Mouse (Mus musculus) c-Kit-positive CD71-negative TER-119-negative erythroid progenitor cells, embryonic 14.5 days (primary cell): ENCODE results near the gene Pgap3.
"Not testable (repeated sequence)": the region's sequence is repeated elsewhere in the genome, so short reads cannot be mapped to it uniquely, and the experiment has no call there.

Source experiments
- DNase-seq: peaks from one replicate; pipeline ENCODE4 v3.0.0-alpha.2; 2013; ENCODE audit warnings: low read depth

Gene Pgap3

DNA sequence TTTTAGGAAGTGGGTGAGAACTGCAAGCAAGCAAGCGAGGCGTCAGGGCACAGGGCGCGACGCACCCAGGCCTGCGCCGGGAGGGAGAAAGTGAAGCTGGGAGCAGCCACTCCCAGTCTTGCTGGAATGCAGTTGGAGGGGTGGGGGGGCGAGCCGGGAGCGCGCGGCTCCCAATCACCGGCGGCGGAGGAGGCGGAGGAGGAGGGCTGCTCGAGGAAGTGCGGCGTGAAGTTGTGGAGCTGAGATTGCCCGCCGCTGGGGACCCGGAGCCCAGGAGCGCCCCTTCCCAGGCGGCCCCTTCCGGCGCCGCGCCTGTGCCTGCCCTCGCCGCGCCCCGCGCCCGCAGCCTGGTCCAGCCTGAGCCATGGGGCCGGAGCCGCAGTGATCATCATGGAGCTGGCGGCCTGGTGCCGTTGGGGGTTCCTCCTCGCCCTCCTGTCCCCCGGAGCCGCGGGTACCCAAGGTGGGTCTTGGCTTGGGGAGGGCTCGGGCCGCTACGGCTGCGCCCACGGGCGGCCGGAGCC lies 12.0 kb upstream of the Pgap3 start, which contains the start of gene Erbb2:
Gene Erbb2, plus strand, starts transcription at position 198 of the 524 bp plus-strand sequence.
- no peak for DNase-seq

DNA sequence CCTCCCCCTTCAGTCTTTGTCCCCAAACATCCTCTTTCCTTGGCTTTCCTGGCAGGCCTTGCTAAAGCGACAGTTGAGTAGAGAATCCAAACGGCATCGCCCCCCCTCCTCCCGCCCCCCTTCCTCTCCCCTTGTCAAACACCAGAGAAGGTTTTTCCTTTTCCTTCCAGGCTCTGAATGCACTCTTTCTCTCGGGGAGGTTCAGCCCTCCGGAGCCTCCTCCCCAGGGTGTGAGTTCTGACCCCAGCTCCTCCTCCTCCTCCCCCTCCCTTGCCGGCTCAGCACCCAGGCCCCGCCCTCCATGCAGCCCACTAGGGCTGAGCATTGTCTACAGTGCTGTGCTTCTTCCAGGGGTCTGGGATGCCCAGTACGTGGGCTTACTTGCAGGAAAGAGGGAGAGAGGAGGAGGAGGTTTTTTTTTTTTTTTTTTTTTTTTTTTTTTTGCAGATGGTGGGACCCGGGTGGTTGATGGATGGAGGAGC lies 9.1 kb upstream of the Pgap3 start:
- no peak for DNase-seq

DNA sequence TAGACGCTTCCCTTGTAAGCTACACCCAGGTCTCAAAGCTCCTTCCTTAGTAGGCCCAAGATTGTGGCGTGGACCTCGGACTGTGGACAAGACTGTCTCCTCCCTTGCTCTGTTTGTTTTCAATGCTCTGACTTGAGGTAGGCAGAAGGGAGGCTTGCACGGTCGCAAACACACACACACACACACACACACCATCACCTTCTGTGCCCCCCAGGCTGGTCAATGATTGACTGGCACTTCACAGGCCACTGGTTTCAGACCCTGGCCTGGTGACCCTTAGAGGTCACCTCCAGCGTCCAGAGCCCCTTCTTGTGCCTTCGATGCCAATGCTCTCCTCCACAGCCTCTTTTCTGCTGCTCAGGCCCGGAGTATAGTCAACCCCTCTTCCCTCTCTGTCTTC lies 8.6 kb upstream of the Pgap3 start:
- DNase-seq: no peak

DNA sequence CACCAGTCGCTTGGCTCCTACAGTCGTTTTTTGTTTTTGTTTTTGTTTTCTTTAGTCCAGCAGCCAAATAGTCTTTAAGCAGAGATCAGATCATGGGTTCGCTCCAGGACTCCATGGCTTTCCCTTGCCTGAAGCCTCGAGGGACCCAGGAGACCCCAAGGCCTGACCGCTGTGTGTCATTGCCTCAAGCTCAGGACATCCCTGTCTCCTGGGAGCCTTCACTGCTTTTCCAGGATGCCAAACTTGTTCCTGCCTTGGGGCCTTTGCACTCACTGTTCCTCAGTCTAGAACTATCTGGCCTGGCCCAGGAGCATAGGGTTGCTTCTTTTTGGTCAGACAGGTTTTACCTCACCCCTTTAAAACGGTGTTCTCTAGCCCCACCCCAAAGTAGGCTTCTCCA lies 6.3 kb upstream of the Pgap3 start:
- no peak for DNase-seq

DNA sequence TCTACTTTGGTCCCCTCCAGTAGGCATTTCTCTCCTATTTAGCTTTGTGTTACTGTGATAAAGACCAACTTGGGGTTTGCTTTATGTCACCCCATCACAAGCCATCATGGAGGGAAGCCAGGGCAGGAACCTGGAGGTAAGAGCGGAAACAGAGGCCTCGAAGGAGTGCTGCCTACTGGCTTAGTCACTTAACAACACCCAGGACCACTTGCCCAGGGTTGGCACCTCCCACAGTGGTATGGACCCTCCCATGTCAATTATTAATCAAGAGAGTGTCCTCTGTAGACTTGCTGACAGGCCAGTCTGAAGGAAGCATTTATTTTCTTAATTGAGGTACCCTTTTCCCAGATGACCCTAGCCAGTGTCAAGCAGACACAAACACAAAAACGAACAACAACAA lies 526 bp upstream of the Pgap3 start:
- no peak for DNase-seq

DNA sequence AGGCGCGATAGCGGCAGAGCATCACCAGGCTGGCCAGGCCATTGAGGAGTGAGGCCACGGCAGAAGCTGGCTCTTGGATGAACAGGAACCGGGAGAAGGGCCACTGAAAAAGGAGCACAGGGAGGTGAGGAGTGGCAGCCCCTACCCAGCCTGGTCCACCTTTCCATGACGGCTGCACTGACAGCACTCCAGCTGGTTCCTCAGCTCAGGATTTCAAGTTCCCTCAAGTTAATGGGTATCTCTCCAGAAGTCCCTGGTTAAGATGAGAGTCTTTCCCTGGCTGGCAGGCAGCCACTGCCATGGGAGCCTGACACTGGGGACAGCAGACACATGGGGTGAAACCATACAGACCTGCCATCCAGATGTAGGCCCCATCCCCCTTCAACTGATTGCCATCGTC lies 2.3 kb downstream of the Pgap3 start:
- DNase-seq: no peak

DNA sequence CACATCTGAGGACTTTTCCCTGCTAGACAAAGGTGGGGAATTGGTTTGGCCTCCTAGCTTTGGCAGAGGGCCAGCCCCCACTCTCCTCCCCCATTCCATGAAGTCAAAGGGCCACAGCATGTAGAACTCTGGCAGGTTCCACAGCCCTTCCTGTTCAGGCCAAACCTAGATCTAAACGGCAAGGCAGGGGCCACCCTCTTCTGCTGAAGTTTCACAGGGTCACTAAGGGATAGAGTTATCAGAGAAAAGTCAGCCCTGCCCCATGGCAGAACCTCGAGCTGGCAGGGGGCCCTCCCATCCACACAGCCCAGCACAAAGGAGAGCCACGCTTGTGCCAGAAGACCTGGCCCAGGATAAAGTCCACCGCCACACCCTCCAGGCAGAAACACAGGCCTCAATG lies 5.2 kb downstream of the Pgap3 start:
- DNase-seq: no peak

DNA sequence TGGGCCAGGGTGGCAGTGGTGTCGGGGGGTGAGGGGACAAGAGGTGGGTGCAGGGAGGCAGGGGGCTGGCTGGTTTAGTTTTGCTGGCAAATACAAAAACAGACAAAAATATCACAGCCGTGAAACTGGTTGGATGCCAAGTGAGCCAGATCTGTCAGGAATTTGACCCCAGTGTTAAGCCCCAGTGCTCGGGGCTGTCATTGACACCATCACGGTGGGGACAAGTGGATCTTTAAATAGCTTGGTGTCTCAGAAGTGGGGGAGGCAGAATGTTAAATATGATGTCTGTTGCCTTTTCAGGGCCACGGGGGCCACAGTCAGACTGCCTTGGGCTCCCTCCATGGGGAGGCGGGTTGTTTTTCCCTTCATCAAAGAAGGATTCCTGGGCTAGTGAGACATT lies 6.0 kb downstream of the Pgap3 start:
- no peak for DNase-seq

DNA sequence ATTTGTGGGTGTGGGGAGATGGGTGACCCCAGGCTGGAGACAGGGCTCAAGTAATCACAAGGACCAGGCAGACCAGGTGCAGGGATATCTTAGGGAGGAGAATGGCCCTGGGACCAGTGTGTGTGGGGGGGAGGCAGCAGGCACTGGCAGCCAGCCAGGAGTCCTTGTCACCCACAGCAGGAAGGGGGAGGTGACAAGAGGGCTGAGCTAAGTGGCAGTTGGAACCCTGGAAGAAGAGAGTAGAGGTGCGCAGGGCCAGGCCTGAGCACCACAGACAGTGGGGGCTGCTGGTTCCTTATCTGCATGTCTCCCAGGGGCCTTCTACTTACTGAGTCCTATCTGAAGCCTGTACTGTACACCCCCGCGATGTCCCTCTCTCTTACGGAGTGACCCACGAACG lies 7.0 kb downstream of the Pgap3 start:
- DNase-seq: peak; percentile 49

DNA sequence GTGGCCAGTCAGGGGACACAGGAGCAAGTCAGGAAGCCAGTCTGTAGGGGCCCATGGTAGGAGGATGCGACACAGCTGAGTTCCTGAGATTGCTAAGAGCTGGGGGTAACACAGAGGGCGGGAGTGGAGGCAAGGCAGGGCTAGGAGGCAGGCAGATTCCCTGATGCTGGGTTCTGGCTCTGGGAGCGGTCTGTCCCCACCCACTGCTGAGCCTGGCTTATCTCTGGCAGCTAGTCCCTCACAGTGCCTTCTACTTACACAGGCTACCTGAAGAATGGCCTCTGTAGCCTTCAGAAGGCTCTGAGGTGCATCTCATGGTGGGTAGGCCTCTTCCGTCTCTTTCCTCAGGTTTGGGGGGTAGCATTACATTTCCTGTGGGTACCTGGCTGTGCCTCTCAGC lies 7.6 kb downstream of the Pgap3 start:
- no peak for DNase-seq

DNA sequence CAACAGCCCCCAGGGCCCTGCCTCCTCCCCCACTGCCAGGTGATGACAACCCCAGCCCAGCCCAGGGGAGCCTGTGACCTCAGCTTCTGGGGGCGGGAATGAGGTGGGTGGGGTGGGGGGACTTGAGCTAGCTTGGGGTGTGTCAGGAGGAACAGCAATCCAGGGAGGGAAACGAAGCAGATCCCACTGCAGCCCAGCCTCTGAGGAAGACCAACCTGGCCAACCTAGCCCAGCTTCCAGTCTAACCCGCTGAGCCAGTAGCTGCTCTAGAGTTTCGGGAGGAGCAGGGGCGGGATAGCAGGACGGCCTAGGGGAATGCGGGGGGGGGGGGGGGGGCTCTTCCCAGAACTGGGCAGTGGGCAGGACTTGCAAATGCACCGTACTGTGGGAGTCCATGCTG lies 8.3 kb downstream of the Pgap3 start:
- no peak for DNase-seq

DNA sequence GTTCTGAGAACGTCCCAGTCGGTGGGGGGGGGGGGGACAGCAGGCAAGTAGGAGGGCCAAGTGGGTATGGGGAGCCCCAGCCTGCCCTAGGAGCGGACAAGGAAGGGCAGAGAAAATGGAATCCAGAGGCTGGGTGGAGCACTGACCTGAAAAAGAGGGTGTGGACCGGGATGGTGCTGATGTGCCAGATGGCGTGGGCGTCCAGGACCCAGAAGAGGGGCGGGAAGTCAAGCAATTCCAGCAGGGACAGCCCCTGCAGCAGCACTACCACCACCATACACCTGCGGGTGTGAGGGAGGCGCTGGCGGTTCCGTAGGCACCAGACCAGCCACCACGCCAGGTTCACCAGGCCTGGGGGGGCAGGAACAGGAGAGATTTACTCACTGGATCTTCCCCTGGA lies 10.1 kb downstream of the Pgap3 start:
- DNase-seq: no peak

DNA sequence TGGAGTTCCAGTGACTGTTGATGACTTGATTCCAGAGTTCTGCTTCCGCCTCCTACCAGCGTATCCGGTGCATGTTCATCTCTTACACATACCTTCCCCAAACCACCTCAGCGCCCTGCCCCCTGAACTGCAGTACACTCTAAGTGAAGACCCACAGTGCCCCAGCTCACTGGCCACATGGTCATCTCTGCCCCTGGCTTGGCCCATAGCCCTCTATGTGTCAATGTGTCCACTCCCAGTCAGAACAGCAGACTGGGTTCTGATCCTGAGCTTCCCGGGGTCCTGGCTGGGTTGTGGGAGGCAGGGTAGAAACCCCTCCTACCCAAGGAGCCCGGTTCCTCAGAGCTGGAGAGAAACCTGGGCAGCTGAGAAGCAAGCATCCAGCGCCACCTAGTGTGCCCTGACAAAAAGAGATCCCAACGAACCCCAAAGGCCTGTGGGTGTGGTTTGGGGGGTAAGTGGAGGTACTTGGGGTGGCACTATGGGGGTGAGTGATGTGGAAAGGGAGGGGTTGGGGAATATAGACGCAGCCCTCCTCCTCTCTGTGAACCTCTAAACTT lies 11.0 kb downstream of the Pgap3 start:
- peak; percentile 44 for DNase-seq

DNA sequence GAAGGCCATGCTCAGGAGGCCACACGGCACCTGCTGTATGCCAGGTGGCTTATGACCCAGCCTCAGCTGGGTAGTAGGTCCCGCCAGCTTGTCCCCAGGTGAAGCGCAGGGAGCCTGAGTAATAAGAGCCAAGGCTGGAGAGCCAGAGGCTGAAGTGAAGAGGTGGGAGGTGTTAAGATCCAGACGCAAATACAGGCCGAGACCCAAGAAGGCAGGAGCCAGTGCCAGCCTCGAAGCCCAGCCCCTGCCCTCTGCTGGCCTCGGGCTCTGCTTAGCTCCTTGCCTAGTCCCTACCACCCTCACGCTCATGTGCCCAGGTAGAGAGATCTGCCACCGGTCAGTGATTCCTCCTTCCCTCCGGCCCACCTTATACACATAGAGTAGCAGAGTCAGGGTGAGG lies 12.0 kb downstream of the Pgap3 start:
- no peak for DNase-seq

DNA sequence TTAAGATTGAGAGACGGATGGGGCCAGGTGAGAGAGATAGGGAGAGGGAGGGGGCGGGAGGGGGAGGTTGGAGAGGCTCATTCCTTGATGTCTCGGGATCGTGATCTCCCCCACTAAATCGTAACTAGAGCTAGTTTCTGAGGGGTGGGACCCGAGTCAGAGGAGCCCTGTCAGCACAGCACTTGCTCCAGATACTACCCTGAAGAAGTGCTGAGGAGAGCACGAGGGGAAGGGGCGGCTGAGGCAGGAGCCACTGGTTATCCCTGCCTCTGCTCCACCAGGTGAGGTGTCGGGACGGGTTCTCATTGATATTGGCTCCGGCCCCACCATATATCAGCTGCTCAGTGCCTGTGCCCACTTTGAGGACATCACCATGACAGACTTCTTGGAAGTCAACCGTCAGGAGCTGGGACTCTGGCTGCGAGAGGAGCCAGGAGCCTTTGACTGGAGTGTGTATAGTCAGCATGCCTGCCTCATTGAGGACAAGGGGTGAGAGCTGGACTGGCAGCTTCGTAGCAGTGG lies 13.2 kb downstream of the Pgap3 start:
- DNase-seq: no peak

DNA sequence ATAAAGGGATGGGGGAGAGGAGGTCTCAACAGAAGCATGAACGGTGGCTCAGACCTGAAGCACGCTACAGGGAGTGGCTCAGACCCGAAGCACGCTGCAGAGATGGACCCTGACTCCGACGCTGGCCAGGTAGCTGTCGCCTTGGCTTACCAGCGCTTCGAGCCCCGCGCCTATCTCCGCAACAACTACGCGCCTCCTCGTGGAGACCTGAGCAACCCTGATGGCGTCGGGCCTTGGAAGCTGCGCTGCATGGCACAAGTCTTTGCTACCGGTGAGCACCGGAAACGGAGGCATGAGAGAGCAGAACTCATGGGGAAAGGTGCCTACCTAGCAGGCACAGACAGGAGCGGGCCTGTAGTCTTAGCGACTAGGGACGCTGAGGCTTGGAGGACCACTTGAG lies 13.7 kb downstream of the Pgap3 start:
- DNase-seq: no peak

DNA sequence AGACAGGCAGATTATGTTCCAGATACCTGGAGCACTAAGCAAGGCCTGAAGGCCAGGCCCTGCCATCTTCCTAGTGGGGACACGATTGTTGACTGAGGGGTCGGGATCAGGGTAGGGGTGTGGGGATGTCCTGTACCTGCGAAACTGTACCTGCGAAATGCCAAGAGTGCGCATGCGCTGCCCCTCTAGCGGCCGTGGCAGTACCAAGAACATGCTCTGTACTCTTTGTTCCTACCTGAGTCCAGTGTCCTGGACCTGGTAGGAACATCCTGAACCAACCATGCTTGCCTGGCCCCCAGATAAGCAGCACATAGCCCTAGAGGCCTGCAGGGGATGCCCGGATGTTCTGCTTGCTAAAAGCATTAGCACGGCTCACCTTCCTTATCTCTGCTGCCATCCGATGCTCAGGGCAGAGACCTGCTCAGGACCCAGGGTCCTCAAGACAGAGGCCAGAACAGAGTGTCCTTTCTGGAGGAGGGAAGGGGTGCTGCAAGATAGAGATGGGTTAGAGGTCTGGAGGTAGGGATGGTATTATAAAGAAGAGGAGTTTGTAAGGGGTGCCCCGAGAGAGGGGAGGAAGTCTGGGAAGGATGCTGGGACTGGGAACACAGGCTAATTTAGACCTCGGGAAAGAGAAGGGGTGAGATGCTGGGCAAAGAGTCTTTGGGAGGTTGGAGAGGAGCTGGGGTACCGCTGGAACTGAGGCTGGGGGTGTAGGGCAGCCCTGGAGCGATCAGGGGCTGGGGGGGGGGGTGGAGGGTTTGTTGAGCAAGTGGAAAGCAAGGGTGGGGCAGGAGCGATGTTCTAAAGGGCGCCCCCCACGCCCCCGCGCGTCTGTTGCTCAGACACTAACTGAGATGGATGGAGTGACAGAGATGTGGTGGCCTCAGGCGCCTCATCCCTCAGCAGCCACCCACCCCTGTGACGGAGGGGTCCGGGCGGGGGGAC lies 14.4 kb downstream of the Pgap3 start, which contains the start of gene Pnmt:
Gene Pnmt, plus strand, starts transcription at position 813 of the 948 bp plus-strand sequence.
- DNase-seq: no peak

DNA sequence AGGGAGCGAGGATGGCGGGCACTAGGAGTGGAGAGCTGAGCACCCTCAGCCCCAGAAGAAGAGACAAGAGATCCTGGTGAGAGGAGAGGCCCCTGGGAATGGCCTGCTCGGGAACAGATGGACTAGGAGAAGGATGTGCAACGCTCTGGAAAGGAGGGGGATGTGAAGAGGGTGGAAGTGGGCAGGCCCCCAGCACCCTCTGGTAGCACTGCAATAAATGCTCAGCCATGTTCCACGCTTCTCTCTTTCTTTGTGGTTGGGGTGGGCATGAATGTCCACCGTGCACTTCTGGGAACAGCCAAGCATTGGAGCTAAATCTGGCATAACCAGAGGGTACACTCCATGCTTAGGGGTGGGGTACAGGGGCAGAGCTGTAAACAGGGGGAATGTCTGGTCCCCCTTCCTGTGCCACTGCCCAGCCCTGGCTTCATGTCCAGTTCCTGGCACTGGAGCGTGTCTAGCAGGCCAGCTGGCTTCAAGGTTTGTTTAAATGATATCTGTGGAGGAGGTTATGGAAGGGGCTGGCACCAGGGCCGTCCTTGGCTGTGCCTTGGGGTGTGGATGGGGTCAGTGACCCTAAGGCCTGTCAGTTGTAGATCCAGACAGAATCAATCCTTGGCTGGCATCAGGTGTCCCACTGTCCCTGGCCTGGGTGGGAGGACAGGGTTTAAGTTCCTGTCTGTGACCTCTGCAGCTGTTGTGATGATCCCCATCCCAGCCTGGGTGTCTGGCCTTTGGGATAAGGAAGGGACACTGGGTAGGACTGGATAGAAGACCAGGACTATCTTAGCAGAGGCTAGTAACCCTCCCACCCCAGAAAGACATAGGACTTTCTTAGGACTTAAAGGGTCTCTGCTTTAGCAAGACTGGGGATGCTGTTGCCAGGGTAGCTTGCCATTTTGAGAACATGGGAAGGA lies 15.3 kb downstream of the Pgap3 start:
- no peak for DNase-seq

DNA sequence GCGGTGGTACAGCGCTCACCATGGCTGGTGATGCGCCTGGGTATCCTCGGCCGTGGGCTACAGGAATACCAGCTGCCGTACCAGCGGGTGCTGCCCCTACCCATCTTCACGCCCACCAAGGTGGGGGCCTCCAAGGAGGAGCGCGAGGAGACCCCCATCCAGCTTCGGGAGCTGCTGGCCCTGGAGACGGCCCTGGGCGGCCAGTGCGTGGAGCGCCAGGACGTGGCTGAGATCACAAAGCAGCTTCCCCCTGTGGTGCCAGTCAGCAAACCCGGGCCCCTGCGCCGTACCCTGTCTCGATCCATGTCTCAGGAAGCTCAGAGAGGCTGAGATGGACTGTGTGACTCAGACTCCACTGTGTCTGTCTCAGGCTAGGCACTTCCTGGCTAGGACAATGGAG lies 16.1 kb downstream of the Pgap3 start:
- no peak for DNase-seq

DNA sequence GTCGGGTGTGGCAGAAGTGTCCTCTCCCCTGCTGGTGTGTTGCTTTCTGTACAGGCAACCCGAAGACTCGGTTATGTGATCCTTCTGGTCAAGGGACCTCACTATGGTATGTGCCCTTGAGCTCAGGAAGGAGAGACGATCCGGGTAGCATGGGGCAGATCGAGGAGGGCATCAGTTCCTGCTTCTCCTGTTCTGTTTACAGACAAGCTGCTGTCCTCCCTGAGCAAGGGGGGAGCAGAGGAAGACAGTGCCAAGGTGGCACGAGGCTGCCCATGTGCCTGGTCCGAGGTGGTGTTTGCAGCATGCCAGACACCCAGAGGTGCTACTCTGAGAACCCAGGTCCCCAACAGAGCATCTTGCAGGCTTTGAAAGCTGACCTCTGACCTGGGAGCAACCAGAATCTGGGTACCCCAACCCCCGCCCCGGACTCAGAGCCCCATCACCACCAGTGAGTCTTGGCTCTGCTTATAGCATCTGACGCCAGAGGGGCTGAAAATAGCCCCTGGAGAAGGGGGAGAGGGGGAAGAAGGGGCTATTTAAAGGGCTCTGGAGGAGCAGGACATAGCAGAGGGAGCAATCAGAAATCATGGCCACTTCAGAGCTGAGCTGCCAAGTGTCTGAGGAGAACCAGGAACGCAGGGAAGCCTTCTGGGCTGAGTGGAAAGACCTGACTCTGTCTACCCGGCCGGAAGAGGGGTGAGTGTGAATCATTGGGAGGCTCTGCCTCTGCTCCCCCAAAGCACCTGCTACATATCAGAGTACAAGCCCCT lies 16.8 kb downstream of the Pgap3 start, which contains the start of gene Tcap:
Gene Tcap, plus strand, starts transcription at position 551 of the 770 bp plus-strand sequence.
- DNase-seq: no peak

DNA sequence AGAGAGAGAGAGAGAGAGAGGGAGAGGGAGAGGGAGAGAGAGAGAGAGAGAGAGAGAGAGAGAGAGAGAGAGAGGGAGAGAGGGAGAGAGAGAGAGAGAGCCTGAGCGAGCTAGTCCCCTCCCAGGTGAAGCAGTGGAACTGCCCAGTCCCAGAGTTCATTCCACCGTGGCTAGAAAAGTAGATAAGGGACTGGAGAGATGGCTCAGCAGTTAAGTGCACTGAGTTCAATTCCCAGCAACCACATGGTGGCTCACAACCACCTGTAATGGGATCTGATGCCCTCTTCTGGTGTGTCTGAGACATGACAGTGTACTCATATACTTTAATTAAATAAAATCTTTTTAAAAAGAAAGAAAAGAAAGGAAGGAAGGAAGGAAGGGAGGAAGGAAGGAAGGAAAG lies 17.9 kb downstream of the Pgap3 start:
- DNase-seq: not testable (repeated sequence)
